Mouse (Mus musculus) heart, embryonic 10.5 days (tissue): Measurements from ENCODE around the gene Mllt6. TPM values are rescaled to one million over a fixed set of nuclear protein-coding genes. Genes with fewer than 3 reads are reported as not detected.
"Not testable (repeated sequence)": the region's sequence is repeated elsewhere in the genome, so short reads cannot be mapped to it uniquely, and the experiment has no call there.

Experiments
- DNase-seq: peaks from one replicate; pipeline ENCODE4 v3.0.0-alpha.2; 2017; ENCODE audit warnings: low spot score
- H3K27ac ChIP-seq: fragments of 300-500 bp; sonication (generic); 2 replicates; pipeline ENCODE4 v1.5.1; 2016; ENCODE audit warnings: mild to moderate bottlenecking
- H3K27me3 ChIP-seq: fragments of 300-500 bp; sonication (generic); 2 replicates; pipeline ENCODE4 v1.6.1; 2016; ENCODE audit warnings: mild to moderate bottlenecking; ENCODE audit not compliant: poor library complexity, insufficient read depth, severe bottlenecking
- H3K36me3 ChIP-seq: fragments of 300-500 bp; sonication (generic); 2 replicates; pipeline ENCODE4 v1.6.1; 2016; ENCODE audit warnings: mild to moderate bottlenecking, moderate library complexity
- H3K4me1 ChIP-seq: fragments of 300-500 bp; sonication (generic); 2 replicates; pipeline ENCODE4 v1.6.1; 2016; ENCODE audit warnings: mild to moderate bottlenecking
- H3K4me3 ChIP-seq: fragments of 300-500 bp; sonication (generic); 2 replicates; pipeline ENCODE4 v1.5.1; 2016; ENCODE audit warnings: mild to moderate bottlenecking, moderate library complexity
- H3K9me3 ChIP-seq: fragments of 300-500 bp; sonication (generic); 2 replicates; pipeline ENCODE4 v1.6.1; 2016; ENCODE audit warnings: mild to moderate bottlenecking, moderate library complexity
- WGBS: fragments of 180-500 bp; shearing (Covaris S2); methylation state at CpG from one replicate; pipeline ENCODE4 v1.1.7; 2016; 5-methylcytosine and 5-hydroxymethylcytosine counted together
- polyA plus RNA-seq: library from polyadenylated mRNA; unstranded; fragments of >200 nt; fragmentation: Nextera tagmentation; extraction: Ambion mirVana; gene quantifications from 2 replicates; pipeline ENCODE4 v1.2.1, GENCODE M21; 2016

Gene Mllt6
- polyA plus RNA-seq, 1 experiment from 2014 or later, result 2.2 TPM

DNA sequence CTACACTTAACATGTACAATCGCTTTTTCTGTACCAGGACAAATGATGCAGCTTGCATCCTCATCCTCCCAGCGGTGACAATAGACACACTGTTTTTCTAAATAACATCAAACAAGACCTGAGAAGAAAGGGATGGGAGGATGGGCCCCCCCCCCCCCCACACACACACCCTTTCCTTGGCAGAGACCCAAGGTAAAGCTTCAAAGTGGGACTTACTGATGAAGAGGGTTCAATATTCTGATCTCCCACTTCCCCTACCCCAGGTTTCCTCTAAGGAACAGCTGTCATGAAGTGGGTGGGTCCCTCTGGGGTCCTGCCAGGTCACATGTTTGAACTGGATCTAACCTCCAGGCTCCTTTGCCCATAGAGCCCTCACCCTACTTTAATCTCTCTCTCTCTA, 32.2 kb upstream of the Mllt6 start:
- WGBS, result 34% methylated on average over 2 of the region's 2 CpGs
- H3K4me1 ChIP-seq, result peaks cover 40% of the 10 kb centered on the region
- no peak for DNase-seq
- no peak overlapping the region for H3K4me3 ChIP-seq
- H3K36me3 ChIP-seq, result no peaks in the 10 kb centered on the region
- H3K27me3 ChIP-seq, result peaks cover 52% of the 10 kb centered on the region
- no peak overlapping the region for H3K27ac ChIP-seq
- no peaks in the 10 kb centered on the region for H3K9me3 ChIP-seq

DNA sequence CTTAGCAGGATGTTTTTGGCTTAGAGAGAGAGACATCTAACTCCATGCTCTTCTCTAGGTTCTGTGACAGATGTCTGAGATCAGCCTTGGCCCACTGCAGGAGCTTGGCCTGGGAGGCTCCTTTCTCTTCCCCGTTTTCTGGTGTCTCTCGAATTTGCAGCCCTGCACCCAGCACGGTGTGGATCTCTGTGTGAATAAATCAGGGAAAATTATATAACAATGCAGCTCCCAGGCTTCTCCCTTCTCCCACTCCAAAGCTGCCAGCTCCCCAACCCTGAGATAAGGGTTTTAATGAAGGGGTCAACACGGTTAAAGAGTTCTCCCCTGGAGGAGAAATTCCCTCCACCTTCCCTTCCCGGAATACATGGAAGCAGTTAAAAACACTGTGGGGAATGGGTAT, 31.7 kb upstream of the Mllt6 start:
- 15% methylated on average over 5 of the region's 5 CpGs for WGBS
- Histone ChIP-seq H3K4me3 (no peak overlapping the region), H3K9me3 (no peaks in the 10 kb centered on the region), H3K27me3 (peaks cover 47% of the 10 kb centered on the region), H3K36me3 (no peaks in the 10 kb centered on the region), H3K27ac (no peak overlapping the region), H3K4me1 (peaks cover 40% of the 10 kb centered on the region)
- no peak for DNase-seq

DNA sequence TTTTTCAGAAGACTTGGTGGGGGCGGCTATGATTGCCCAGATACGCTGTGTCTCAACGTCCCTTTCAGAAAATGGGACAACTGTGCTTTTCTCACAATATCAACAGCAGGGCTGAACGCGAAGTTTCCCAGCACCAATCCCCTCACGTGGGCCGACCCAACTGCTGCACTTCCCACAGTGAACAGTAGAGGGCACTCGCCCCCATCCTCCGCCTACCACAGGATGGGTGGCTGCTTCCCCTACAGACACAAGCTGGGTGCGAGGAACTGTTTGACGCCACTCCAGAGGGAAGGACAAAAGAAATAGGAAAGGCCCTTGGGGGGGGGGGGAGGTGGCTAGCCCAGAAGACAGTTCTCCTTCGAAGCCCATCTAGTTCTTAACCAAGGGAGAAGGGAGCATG, 31.3 kb upstream of the Mllt6 start:
- 7% methylated on average over 12 of the region's 12 CpGs for WGBS
- Histone ChIP-seq H3K36me3 (no peaks in the 10 kb centered on the region), H3K27me3 (peaks cover 43% of the 10 kb centered on the region), H3K4me3 (no peak overlapping the region; the same call in 1 of the 2 replicates), H3K27ac (no peak overlapping the region), H3K4me1 (peaks cover 37% of the 10 kb centered on the region), H3K9me3 (no peaks in the 10 kb centered on the region)
- peak; percentile 88 for DNase-seq

DNA sequence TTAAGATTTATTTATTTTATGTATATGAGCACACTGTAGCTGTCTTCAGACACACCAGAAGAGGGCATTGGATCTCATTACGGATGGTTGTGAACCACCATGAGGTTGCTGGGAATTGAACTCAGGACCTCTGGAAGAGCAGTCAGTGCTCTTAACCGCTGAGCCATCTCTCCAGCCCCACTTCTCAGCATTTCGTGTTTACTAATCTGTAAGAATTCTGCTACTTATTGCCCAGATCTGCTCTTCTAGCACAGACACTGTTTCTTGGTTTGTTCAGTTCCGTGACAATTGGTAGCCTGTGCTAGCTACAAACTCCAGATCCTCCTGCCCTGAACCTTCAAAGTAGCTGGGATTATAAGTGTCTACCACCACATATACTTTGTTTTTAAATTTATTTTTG, 30.8 kb upstream of the Mllt6 start:
- not testable (repeated sequence) for H3K27ac ChIP-seq, H3K36me3 ChIP-seq, DNase-seq, H3K9me3 ChIP-seq, H3K4me3 ChIP-seq
- Histone ChIP-seq H3K27me3 (peaks cover 38% of the 10 kb centered on the region), H3K4me1 (peaks cover 33% of the 10 kb centered on the region)
- WGBS, result 79% methylated on average over 4 of the region's 4 CpGs

GRCm38 (mm10) chr11:97635468-97636019, 27.7 kb upstream of the Mllt6 start:
- no peak for DNase-seq
- 72% methylated on average over 11 of the region's 11 CpGs for WGBS
- H3K4me3 ChIP-seq, result no peak overlapping the region
- H3K36me3 ChIP-seq, result no peaks in the 10 kb centered on the region
- peaks cover 5% of the 10 kb centered on the region; the same call in 1 of the 2 replicates for H3K4me1 ChIP-seq
- peaks cover 13% of the 10 kb centered on the region for H3K27me3 ChIP-seq
- no peak overlapping the region for H3K27ac ChIP-seq
- H3K9me3 ChIP-seq, result no peaks in the 10 kb centered on the region

GRCm38 (mm10) chr11:97641668-97642067, 21.5 kb upstream of the Mllt6 start:
- H3K36me3 ChIP-seq, result no peaks in the 10 kb centered on the region
- DNase-seq, result no peak
- peak overlapping the region; percentile 36; the same call in 1 of the 2 replicates for H3K27ac ChIP-seq
- H3K9me3 ChIP-seq, result no peaks in the 10 kb centered on the region
- 45% methylated on average over 8 of the region's 8 CpGs for WGBS
- no peaks in the 10 kb centered on the region for H3K27me3 ChIP-seq
- no peak overlapping the region for H3K4me3 ChIP-seq
- no peaks in the 10 kb centered on the region for H3K4me1 ChIP-seq

- no peaks in the 10 kb centered on the region for H3K27me3 ChIP-seq
- H3K4me1 ChIP-seq, result no peaks in the 10 kb centered on the region
- H3K27ac ChIP-seq, result no peak overlapping the region
- DNase-seq, result no peak
- 53% methylated on average over 2 of the region's 2 CpGs for WGBS
- H3K9me3 ChIP-seq, result no peaks in the 10 kb centered on the region
- H3K4me3 ChIP-seq, result no peak overlapping the region
- no peaks in the 10 kb centered on the region for H3K36me3 ChIP-seq
Observed at GRCm38 (mm10) chr11:97642746-97643145, 20.5 kb upstream of the Mllt6 start.

DNA sequence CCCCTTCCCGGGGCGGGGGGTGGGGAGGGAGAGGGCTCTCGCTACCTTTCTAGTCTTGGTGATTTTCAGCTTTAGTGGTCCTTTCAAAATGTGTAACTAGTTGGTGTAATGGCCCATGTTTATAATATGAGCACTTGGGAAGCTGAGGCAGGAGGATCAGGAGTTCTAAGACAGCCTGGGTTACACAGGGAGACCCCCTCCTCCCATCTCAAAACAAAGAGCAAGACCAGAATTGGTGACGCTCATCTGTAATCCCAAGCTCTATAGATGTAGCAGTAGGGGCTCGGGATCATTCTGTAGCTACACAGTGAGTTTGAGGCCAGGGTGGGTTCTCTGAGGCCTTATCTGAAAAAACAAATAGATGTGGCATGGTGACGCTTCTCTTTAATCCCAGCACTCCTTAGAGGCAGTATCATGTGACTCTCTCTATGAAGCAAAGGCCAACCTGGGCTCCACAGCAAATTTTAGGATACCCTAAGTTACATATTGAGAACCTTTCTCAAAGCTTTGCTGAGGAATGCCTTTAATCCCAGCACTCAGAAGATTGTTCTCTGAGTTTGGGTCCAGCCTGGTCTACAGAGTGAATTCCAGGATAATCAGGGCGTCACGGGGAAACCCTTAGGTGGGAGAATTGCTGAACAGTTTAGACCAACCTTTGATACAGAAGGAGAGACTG, 19.7 kb upstream of the Mllt6 start:
- no peak overlapping the region for H3K27ac ChIP-seq
- no peak overlapping the region for H3K4me3 ChIP-seq
- H3K27me3 ChIP-seq, result no peaks in the 10 kb centered on the region
- 73% methylated on average over 8 of the region's 8 CpGs for WGBS
- peak; percentile 61 for DNase-seq
- H3K36me3 ChIP-seq, result no peaks in the 10 kb centered on the region
- no peaks in the 10 kb centered on the region for H3K4me1 ChIP-seq
- no peaks in the 10 kb centered on the region for H3K9me3 ChIP-seq

GRCm38 (mm10) chr11:97644834-97645233, 18.4 kb upstream of the Mllt6 start:
- H3K27ac ChIP-seq, result no peak overlapping the region
- 4% methylated on average over 6 of the region's 6 CpGs for WGBS

GRCm38 (mm10) chr11:97648541-97648940, 14.7 kb upstream of the Mllt6 start:
- WGBS, result 70% methylated on average over 4 of the region's 4 CpGs
- H3K4me1 ChIP-seq, H3K27me3 ChIP-seq, H3K36me3 ChIP-seq, DNase-seq, H3K9me3 ChIP-seq, H3K27ac ChIP-seq, H3K4me3 ChIP-seq: not testable (repeated sequence)

More at GRCm38 (mm10) chr11:97644834-97645233, 18.4 kb upstream of the Mllt6 start:
- Histone ChIP-seq H3K4me1 (no peaks in the 10 kb centered on the region), H3K9me3 (no peaks in the 10 kb centered on the region), H3K27me3 (no peaks in the 10 kb centered on the region), H3K36me3 (no peaks in the 10 kb centered on the region), H3K4me3 (no peak overlapping the region)
- DNase-seq, result no peak

- Histone ChIP-seq H3K27ac (no peak overlapping the region), H3K4me3 (no peak overlapping the region), H3K4me1 (no peaks in the 10 kb centered on the region), H3K27me3 (no peaks in the 10 kb centered on the region), H3K9me3 (no peaks in the 10 kb centered on the region), H3K36me3 (no peaks in the 10 kb centered on the region)
- no peak for DNase-seq
- WGBS, result 62% methylated on average over 5 of the region's 5 CpGs
Observed at GRCm38 (mm10) chr11:97650341-97650740, 12.9 kb upstream of the Mllt6 start.

- DNase-seq, H3K27me3 ChIP-seq, H3K36me3 ChIP-seq, H3K9me3 ChIP-seq, H3K27ac ChIP-seq, H3K4me3 ChIP-seq: not testable (repeated sequence)
- H3K4me1 ChIP-seq, result peaks cover 17% of the 10 kb centered on the region
- WGBS, result 89% methylated on average over 11 of the region's 11 CpGs
Observed at GRCm38 (mm10) chr11:97653376-97653775, 9.8 kb upstream of the Mllt6 start.

- Histone ChIP-seq H3K4me1 (peaks cover 25% of the 10 kb centered on the region), H3K4me3 (no peak overlapping the region), H3K27me3 (no peaks in the 10 kb centered on the region), H3K27ac (no peak overlapping the region), H3K36me3 (no peaks in the 10 kb centered on the region), H3K9me3 (no peaks in the 10 kb centered on the region)
- WGBS, result 91% methylated on average over 2 of the region's 2 CpGs
- DNase-seq, result no peak
Observed at GRCm38 (mm10) chr11:97654210-97654609, 9.0 kb upstream of the Mllt6 start.
